Mouse (Mus musculus): ENCODE results near the gene Ldha.

- no peak for TF ChIP-seq CTCF (IDR thresholded peaks at IDR 0.05 in 2 of 3, conservative IDR thresholded peaks at IDR 0.05 in 1 of 3; ENCODE audit: control insufficient read depth in 1 of 3, insufficient read depth in 1 of 3, low read depth in 2 of 3, low read length in 3 of 3, poor library complexity in 1 of 3, severe bottlenecking in 1 of 3)
- peak; percentile 34 to 37; a peak in 1 of 4 replicates for TF ChIP-seq POLR2A (IDR thresholded peaks at IDR 0.05; ENCODE audit: control insufficient read depth in 1 of 2, insufficient read depth in 1 of 2, low read depth in 1 of 2, low read length in 2 of 2, poor library complexity in 1 of 2)
- no peak for TF ChIP-seq GABPA (IDR thresholded peaks at IDR 0.05; ENCODE audit: low read depth, low read length)
- no peak for TF ChIP-seq TAL1 (IDR thresholded peaks at IDR 0.05; ENCODE audit: low read length)
- no peak for TF ChIP-seq HCFC1 (IDR thresholded peaks at IDR 0.05; ENCODE audit: low read depth, low read length)
- no peak for TF ChIP-seq KAT2A (conservative IDR thresholded peaks at IDR 0.05; ENCODE audit: low read depth, low read length)
- no peak for TF ChIP-seq USF1 (IDR thresholded peaks at IDR 0.05; ENCODE audit: low read depth, low read length)
- no peak for TF ChIP-seq POLR2AphosphoS5 (IDR thresholded peaks at IDR 0.05; ENCODE audit: borderline replicate concordance, low read depth, low read length)
- TF ChIP-seq TCF12 (IDR thresholded peaks at IDR 0.05; ENCODE audit: low read depth, low read length) = 0 out of 2 replicates have a peak, but pooled peaks have one; percentile 4
- TF ChIP-seq USF2 (IDR thresholded peaks at IDR 0.05; ENCODE audit: borderline replicate concordance in 1 of 2, insufficient read depth in 1 of 2, low read depth in 1 of 2, low read length in 2 of 2) = no peak
Observed at GRCm38 (mm10) chr7:46838104-46838671, 3.1 kb upstream of the Ldha start.

Measured in MEL (cell line).